Mouse (Mus musculus) cortical plate, adult 2 months (tissue): Measurements from ENCODE around the gene Mb.

ENCODE experiments used
- CTCF ChIP-seq: fragments of 200-500 bp; IDR thresholded peaks from 2 replicates; pipeline ENCODE4 v1.5.1; 2011; ENCODE audit warnings: mild to moderate bottlenecking, control low read depth, low read length; ENCODE audit not compliant: insufficient read depth; ENCODE audit errors: extremely low read depth
- POLR2A ChIP-seq: fragments of 200-500 bp; IDR thresholded peaks from 2 replicates; pipeline ENCODE4 v1.6.1; 2011; ENCODE audit warnings: mild to moderate bottlenecking, low read length, control low read depth; ENCODE audit not compliant: insufficient read depth; ENCODE audit errors: extremely low read depth

DNA sequence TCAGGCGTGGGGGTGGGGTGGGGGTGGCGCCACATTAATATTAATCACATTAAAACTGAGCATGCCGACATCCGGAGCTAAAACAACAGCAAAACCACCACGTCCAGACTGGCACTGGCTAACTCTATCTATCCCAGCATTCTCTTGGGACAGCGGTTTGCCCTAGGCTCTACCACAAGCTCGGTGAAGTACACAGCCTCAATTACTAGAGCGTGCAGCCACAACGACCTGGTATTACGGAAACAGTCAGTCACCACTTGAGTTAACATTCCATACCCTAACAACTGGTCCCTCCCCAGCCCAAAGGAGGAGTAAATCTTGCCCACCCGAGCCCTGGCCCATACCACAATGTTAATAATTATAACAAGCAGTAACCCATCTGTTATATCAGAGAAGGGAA, 38.8 kb upstream of the Mb start:
- no peak for TF ChIP-seq POLR2A
- TF ChIP-seq CTCF = no peak
